Mouse (Mus musculus) bone marrow macrophage, adult 2 months (primary cell): ENCODE measurements around the gene Rpl29. TPM values are rescaled to one million over a fixed set of nuclear protein-coding genes. Genes with fewer than 3 reads are reported as not detected.

ENCODE experiments used
- H3K27ac ChIP-seq: 2 replicates; pipeline ENCODE4 v1.5.1; 2012; ENCODE audit warnings: low read depth, low read length; ENCODE audit not compliant: insufficient read depth
- H3K4me1 ChIP-seq: 2 replicates; pipeline ENCODE4 v1.6.1; 2012; ENCODE audit warnings: low read length; ENCODE audit not compliant: control insufficient read depth, insufficient read depth
- H3K4me3 ChIP-seq: 2 replicates; pipeline ENCODE4 v1.5.1; 2012; ENCODE audit warnings: mild to moderate bottlenecking, low read length, moderate library complexity; ENCODE audit not compliant: insufficient read depth
- CTCF ChIP-seq: IDR thresholded peaks from 2 replicates; pipeline ENCODE4 v1.5.1; 2012; ENCODE audit warnings: low read depth, mild to moderate bottlenecking, low read length, moderate library complexity
- POLR2A ChIP-seq: IDR thresholded peaks from 2 replicates; pipeline ENCODE4 v1.6.1; 2012; ENCODE audit warnings: mild to moderate bottlenecking, low read depth, low read length, borderline replicate concordance
- polyA plus RNA-seq: library from polyadenylated mRNA; stranded (reverse); fragments of >200 nt; gene quantifications from 2 replicates; pipeline ENCODE4 v1.2.4, GENCODE M21; 2012; ENCODE audit not compliant: missing spikeins, insufficient read depth, insufficient read length

The Rpl29 gene
- polyA plus RNA-seq, 1 experiment, result 299 TPM

DNA sequence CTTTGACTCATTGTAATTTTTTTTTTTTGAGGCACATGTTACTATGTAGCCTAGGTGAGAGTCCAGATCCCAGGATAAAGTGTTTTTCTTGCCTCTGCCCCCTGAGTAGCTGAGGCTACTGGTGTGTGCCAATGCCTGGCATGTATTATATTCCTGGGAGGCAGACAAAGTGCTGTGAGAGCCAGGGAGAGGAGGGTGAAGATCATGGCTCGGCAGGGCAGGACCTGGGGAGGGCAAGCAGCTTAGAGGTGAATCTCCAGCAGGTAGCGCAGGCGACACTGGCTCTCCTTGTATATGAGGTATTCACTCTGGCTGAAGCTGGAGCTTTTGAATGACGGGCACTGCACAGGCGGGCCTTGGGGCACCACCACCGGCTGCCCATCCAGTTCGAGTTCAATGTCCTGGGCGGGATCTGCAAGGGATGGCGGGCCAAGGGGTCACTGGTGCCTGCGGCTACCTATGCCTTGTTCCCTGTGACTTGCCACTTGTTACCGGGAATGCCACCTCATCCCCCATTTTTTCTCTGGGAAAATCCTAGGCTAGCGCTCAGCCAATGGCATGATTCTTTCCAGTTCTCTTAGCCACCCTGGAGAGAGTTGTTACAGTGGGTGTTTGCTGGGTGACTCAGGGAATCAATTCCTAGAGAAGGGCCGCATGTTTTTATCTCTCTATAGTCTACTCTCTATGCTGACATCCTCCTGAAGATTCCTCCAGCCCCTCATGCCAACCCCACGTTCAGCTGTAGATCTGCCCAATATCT lies 41.9 kb downstream of the Rpl29 start:
- no peak overlapping the region for H3K4me3 ChIP-seq

GRCm38 (mm10) chr9:106471892-106472291 lies 42.6 kb downstream of the Rpl29 start:
- Histone ChIP-seq H3K27ac (no peak overlapping the region), H3K4me3 (no peak overlapping the region), H3K4me1 (peaks cover 13% of the 10 kb centered on the region)
- TF ChIP-seq POLR2A (no peak), CTCF (no peak)

More for the DNA sequence above, 41.9 kb downstream of the Rpl29 start:
- peaks cover 13% of the 10 kb centered on the region for H3K4me1 ChIP-seq
- no peak overlapping the region for H3K27ac ChIP-seq
- TF ChIP-seq CTCF, result no peak
- TF ChIP-seq POLR2A, result no peak

- Histone ChIP-seq H3K27ac (no peak overlapping the region), H3K4me1 (peaks cover 13% of the 10 kb centered on the region), H3K4me3 (no peak overlapping the region)
These were observed 43.1 kb downstream of the Rpl29 start for GRCm38 (mm10) chr9:106472321-106472720.

GRCm38 (mm10) chr9:106473081-106473752 lies 44.0 kb downstream of the Rpl29 start:
- Histone ChIP-seq H3K27ac (no peak overlapping the region), H3K4me1 (peaks cover 14% of the 10 kb centered on the region), H3K4me3 (no peak overlapping the region)
- TF ChIP-seq POLR2A (no peak), CTCF (no peak)

More at GRCm38 (mm10) chr9:106472321-106472720, 43.1 kb downstream of the Rpl29 start:
- TF ChIP-seq CTCF (no peak), POLR2A (no peak)

- Histone ChIP-seq H3K27ac (no peak overlapping the region), H3K4me1 (peaks cover 15% of the 10 kb centered on the region), H3K4me3 (no peak overlapping the region)
- TF ChIP-seq POLR2A, result no peak
- no peak for TF ChIP-seq CTCF
These were observed 44.5 kb downstream of the Rpl29 start for GRCm38 (mm10) chr9:106473753-106474105.

GRCm38 (mm10) chr9:106474456-106474855 lies 45.2 kb downstream of the Rpl29 start:
- H3K4me3 ChIP-seq, result no peak overlapping the region
- no peak overlapping the region for H3K27ac ChIP-seq
- no peak for TF ChIP-seq POLR2A
- peak; percentile 37; the same call in 1 of the 2 replicates for TF ChIP-seq CTCF
- H3K4me1 ChIP-seq, result peaks cover 14% of the 10 kb centered on the region

DNA sequence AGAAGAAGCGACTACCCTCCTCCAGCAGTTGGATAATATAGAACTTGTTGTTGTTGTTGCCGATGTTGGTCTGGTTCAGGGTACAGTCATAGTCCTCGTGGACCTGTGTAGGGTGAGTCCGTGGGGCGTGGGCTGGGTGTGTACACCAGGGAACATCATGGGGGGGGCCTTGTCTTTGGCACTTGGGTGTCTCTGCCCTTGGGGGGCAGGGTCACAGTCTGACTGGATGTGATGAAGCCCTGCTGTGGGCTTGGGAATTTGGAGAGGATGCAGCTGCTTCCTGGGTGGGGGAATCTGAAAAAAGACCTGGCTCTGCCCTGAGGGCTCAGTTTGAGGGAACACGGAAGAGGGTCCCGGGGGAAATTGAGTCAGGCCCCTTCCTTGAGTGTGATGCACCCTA lies 45.8 kb downstream of the Rpl29 start:
- no peak overlapping the region for H3K27ac ChIP-seq
- no peak for TF ChIP-seq POLR2A
- TF ChIP-seq CTCF, result no peak

GRCm38 (mm10) chr9:106475663-106476001 lies 46.4 kb downstream of the Rpl29 start, which contains the start of gene Rrp9:
Gene Rrp9, plus strand, starts transcription at chr9:106475963.
- Histone ChIP-seq H3K4me3 (peak within 1 kb of the TSS; percentile 71), H3K27ac (peak within 1 kb of the TSS; percentile 75), H3K4me1 (peaks cover 8% of the 10 kb centered on the region)
- no peak for TF ChIP-seq CTCF
- no peak for TF ChIP-seq POLR2A

More for the DNA sequence above, 45.8 kb downstream of the Rpl29 start:
- Histone ChIP-seq H3K4me1 (peaks cover 8% of the 10 kb centered on the region), H3K4me3 (peak overlapping the region; percentile 71)

DNA sequence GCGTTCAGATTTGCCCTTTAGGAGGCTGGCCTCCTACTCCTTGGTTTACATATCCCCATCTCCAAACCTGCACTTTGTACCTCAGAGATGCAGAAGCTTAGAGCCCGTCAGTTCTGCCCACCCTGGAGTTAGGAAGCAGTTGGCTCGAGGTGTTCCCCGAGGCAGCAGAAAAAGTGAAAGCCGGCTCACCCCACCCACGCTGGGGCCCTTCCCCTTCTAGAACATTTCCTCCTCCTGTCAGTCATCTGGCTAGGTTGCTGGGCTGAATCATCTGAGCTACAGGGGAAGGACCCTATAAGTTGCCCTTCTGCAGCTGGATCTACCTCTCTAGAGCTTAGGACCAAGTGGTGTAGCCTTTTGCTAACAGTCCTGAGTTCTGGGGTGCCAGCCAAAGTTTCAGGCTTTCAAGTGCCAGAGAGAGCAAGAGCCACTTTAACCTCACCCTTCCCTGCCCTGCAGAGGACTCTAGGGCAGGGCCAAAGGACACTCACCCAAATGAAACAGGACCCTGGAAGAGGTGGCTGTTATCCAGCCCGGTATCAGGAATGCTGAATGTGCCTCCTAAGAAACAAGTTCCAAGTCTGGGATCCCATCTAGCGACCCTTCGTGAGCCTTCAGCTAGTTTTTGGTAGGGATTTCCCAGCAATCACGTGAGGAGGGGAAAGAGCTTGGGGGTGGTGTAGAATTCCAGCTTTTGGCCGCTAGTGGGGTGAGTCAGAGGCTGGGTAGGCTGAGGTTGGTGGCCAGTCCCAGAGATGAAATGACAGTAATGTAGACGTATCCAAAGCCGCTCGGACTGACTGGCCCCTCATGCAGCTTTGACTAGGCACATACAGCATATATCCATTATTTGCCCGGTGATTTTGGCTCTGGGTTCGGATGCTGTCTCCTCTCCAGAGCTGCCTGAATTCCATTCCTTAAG lies 47.0 kb downstream of the Rpl29 start:
- Histone ChIP-seq H3K4me1 (peaks cover 8% of the 10 kb centered on the region), H3K4me3 (peak overlapping the region; percentile 71), H3K27ac (peak overlapping the region; percentile 75)
- no peak for TF ChIP-seq CTCF
- TF ChIP-seq POLR2A, result no peak; the same call in 1 of the 2 replicates

DNA sequence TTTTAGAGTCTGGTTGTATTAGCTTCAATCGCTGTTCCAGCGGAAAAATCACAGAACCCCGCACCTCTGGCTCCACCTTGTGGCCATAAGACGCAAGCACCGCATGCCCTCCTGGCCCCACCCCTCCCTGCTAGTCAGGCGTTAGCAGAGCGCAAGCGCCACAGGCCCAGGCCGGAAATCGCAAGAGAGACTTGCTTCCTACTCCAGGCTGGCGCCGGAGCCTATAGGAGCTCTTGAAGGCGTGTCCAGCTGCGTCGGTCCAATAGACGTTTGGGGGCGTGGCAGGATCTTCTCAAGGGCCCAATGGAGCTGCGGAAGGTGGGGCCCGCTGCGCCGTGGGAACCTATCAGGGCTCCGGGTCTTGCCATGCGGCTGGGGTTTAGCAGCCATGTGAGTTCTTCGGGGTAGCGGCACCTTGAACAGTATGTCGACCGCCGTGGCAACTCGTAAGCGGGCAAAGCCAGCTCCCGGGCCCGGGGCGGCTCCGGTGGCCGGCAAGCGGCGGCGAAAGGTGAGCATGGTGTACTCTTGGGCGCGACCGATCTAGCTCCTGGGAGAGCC lies 47.8 kb downstream of the Rpl29 start, which contains the start of gene Parp3:
Gene Parp3 (minus strand): TSS at position 26 of the 561 bp plus-strand sequence.
- Histone ChIP-seq H3K27ac (peak within 1 kb of the TSS; percentile 75), H3K4me3 (peak within 1 kb of the TSS; percentile 71), H3K4me1 (peaks cover 8% of the 10 kb centered on the region)
- TF ChIP-seq POLR2A, result no peak
- peak; percentile 56; the same call in 1 of the 2 replicates for TF ChIP-seq CTCF
